Mouse (Mus musculus): Measurements from ENCODE around the gene Hdgfl3. TPM values are rescaled to one million over a fixed set of nuclear protein-coding genes. Genes with fewer than 3 reads are reported as not detected.
A peak's percentile ranks its signal among the peaks of the same experiment; 100 is the strongest.
"Not testable (repeated sequence)": the region's sequence is repeated elsewhere in the genome, so short reads cannot be mapped to it uniquely, and the experiment has no call there.

Hdgfl3 gene
- polyA plus RNA-seq, 1 experiment from 2014 or later, result 12.9 TPM

GRCm38 (mm10) chr7:81841439-81841838 is 92.8 kb downstream of the Hdgfl3 start:
- Histone ChIP-seq H3K4me2 (ENCODE audit: low read length) (no peak overlapping the region), H3K27ac (no peak overlapping the region), H3K9me3 (replicated peaks; ENCODE audit: low read length) (no peaks in the 10 kb centered on the region), H3K36me3 (ENCODE audit: insufficient read depth, low read length) (no peaks in the 10 kb centered on the region), H3K9ac (ENCODE audit: low read depth, low read length) (no peak overlapping the region), H3K4me3 (replicated peaks; ENCODE audit: low read depth, low read length) (no peak overlapping the region), H3K27me3 (ENCODE audit: insufficient read depth, low read length) (no peaks in the 10 kb centered on the region), H3K4me1 (replicated peaks; ENCODE audit: insufficient read depth, low read length) (no peaks in the 10 kb centered on the region)
- 87% methylated on average over 6 of the region's 6 CpGs for WGBS
- no peak for TF ChIP-seq CTCF (IDR thresholded peaks at IDR 0.05; ENCODE audit: low read depth)
- ATAC-seq (replicated peaks; ENCODE audit: low FRiP score, low read depth) (no peak), DNase-seq (ENCODE audit: low spot score) (no peak)

GRCm38 (mm10) chr7:81840661-81841181 is 93.6 kb downstream of the Hdgfl3 start:
- H3K4me2 ChIP-seq (ENCODE audit: low read length), result no peak overlapping the region
- no peak overlapping the region for H3K4me3 ChIP-seq (replicated peaks; ENCODE audit: low read depth, low read length)
- no peaks in the 10 kb centered on the region for H3K27me3 ChIP-seq (ENCODE audit: insufficient read depth, low read length)
- WGBS, result 55% methylated on average over 7 of the region's 7 CpGs
- DNase-seq (ENCODE audit: low spot score) (no peak), ATAC-seq (replicated peaks; ENCODE audit: low FRiP score, low read depth) (no peak)
- no peaks in the 10 kb centered on the region for H3K9me3 ChIP-seq (replicated peaks; ENCODE audit: low read length)
- no peak overlapping the region for H3K9ac ChIP-seq (ENCODE audit: low read depth, low read length)
- TF ChIP-seq CTCF (IDR thresholded peaks at IDR 0.05; ENCODE audit: low read depth), result no peak
- H3K27ac ChIP-seq, result no peak overlapping the region
- H3K36me3 ChIP-seq (ENCODE audit: insufficient read depth, low read length), result no peaks in the 10 kb centered on the region
- no peaks in the 10 kb centered on the region for H3K4me1 ChIP-seq (replicated peaks; ENCODE audit: insufficient read depth, low read length)

- Histone ChIP-seq H3K9ac (ENCODE audit: low read depth, low read length) (no peak overlapping the region), H3K4me1 (replicated peaks; ENCODE audit: insufficient read depth, low read length) (no peaks in the 10 kb centered on the region), H3K9me3 (replicated peaks; ENCODE audit: low read length) (no peaks in the 10 kb centered on the region), H3K27ac (no peak overlapping the region), H3K4me2 (ENCODE audit: low read length) (no peak overlapping the region), H3K27me3 (ENCODE audit: insufficient read depth, low read length) (no peaks in the 10 kb centered on the region), H3K36me3 (ENCODE audit: insufficient read depth, low read length) (no peaks in the 10 kb centered on the region), H3K4me3 (replicated peaks; ENCODE audit: low read depth, low read length) (no peak overlapping the region)
- DNase-seq (ENCODE audit: low spot score) (no peak), ATAC-seq (replicated peaks; ENCODE audit: low FRiP score, low read depth) (no peak)
- WGBS, result 35% methylated on average over 6 of the region's 6 CpGs
- TF ChIP-seq CTCF (IDR thresholded peaks at IDR 0.05; ENCODE audit: low read depth), result no peak
These were observed 94.5 kb downstream of the Hdgfl3 start for GRCm38 (mm10) chr7:81839746-81840145.

DNA sequence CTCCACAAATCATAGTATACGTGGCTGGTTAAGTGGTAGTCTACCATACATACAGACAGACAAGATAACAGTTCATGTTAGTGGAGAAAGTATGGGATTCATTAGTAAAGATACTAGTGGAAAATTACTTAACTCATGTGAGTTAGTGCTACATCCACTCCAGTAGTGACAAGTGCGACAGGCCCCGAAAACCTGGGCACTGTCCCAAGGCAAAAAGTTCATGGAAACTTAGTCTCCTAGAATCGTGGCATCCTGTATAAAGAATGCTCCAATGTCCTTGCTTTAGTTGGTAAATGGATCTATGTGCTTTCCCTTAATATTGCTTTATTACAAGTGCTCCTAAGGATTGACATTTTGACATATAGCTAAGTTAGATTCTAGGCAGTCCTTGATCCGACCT is 96.5 kb downstream of the Hdgfl3 start:
- not testable (repeated sequence) for DNase-seq (ENCODE audit: low spot score); H3K9ac ChIP-seq (ENCODE audit: low read depth, low read length); ATAC-seq (replicated peaks; ENCODE audit: low FRiP score, low read depth); H3K36me3 ChIP-seq (ENCODE audit: insufficient read depth, low read length); H3K4me3 ChIP-seq (replicated peaks; ENCODE audit: low read depth, low read length); H3K27me3 ChIP-seq (ENCODE audit: insufficient read depth, low read length); H3K27ac ChIP-seq; H3K4me1 ChIP-seq (replicated peaks; ENCODE audit: insufficient read depth, low read length); H3K4me2 ChIP-seq (ENCODE audit: low read length); H3K9me3 ChIP-seq (replicated peaks; ENCODE audit: low read length)
- 77% methylated on average over 5 of the region's 5 CpGs for WGBS

- no peak overlapping the region for H3K4me3 ChIP-seq (replicated peaks; ENCODE audit: low read depth, low read length)
- H3K27me3 ChIP-seq (ENCODE audit: insufficient read depth, low read length), result no peaks in the 10 kb centered on the region
- DNase-seq (ENCODE audit: low spot score) (no peak), ATAC-seq (replicated peaks; ENCODE audit: low FRiP score, low read depth) (no peak)
- H3K27ac ChIP-seq, result no peak overlapping the region
- 90% methylated on average over 5 of the region's 5 CpGs for WGBS
- H3K36me3 ChIP-seq (ENCODE audit: insufficient read depth, low read length), result no peaks in the 10 kb centered on the region
- TF ChIP-seq CTCF (IDR thresholded peaks at IDR 0.05; ENCODE audit: low read depth), result no peak
- no peak overlapping the region for H3K4me2 ChIP-seq (ENCODE audit: low read length)
- no peaks in the 10 kb centered on the region for H3K9me3 ChIP-seq (replicated peaks; ENCODE audit: low read length)
- no peaks in the 10 kb centered on the region for H3K4me1 ChIP-seq (replicated peaks; ENCODE audit: insufficient read depth, low read length)
- H3K9ac ChIP-seq (ENCODE audit: low read depth, low read length), result no peak overlapping the region
These were observed 98.8 kb downstream of the Hdgfl3 start for GRCm38 (mm10) chr7:81835430-81835829.

DNA sequence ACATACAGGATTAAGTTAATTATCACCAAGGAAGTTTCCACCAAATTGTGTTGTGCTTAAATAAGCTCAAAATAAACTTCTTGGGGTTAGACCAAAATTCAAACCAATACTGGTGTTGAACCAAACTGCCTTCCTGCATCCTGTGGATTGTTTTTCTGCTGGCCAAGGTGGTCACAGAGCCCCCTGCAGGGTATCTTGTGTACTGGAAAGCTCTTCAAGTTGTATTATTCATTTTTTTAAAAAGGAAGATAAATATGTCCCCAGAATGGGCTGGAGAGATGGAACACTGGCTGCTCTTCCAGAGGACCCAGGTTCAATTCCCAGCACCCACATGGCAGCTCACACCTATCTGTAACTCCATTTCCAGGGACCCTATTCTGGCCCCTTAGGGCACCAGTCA is 99.4 kb downstream of the Hdgfl3 start:
- H3K9ac ChIP-seq (ENCODE audit: low read depth, low read length), result no peak overlapping the region
- H3K27ac ChIP-seq, result no peak overlapping the region
- no peaks in the 10 kb centered on the region for H3K27me3 ChIP-seq (ENCODE audit: insufficient read depth, low read length)
- H3K4me1 ChIP-seq (replicated peaks; ENCODE audit: insufficient read depth, low read length), result no peaks in the 10 kb centered on the region
- DNase-seq (ENCODE audit: low spot score) (no peak), ATAC-seq (replicated peaks; ENCODE audit: low FRiP score, low read depth) (no peak)
- H3K36me3 ChIP-seq (ENCODE audit: insufficient read depth, low read length), result no peaks in the 10 kb centered on the region
- H3K9me3 ChIP-seq (replicated peaks; ENCODE audit: low read length), result no peaks in the 10 kb centered on the region
- no peak overlapping the region for H3K4me2 ChIP-seq (ENCODE audit: low read length)
- 0 out of 2 replicates have a peak, but pooled peaks have one; percentile 37 for TF ChIP-seq CTCF (IDR thresholded peaks at IDR 0.05; ENCODE audit: low read depth)
- no peak overlapping the region for H3K4me3 ChIP-seq (replicated peaks; ENCODE audit: low read depth, low read length)

Other genes starting within 250 kb of the Hdgfl3 start
- gene Homer2, start 226.9 kb downstream of the Hdgfl3 start, polyA plus RNA-seq (2015; fragmentation: Nextera tagmentation; extraction: Ambion mirVana), result 8.2 and 8.4 TPM in 2 replicates
- 173 and 175 TPM in 2 replicates for gene Ramac, start 171.5 kb downstream of the Hdgfl3 start, polyA plus RNA-seq (2015; fragmentation: Nextera tagmentation; extraction: Ambion mirVana)
- 46.4 and 49.0 TPM in 2 replicates for gene 3110040N11Rik, start 145.0 kb downstream of the Hdgfl3 start, polyA plus RNA-seq (2015; fragmentation: Nextera tagmentation; extraction: Ambion mirVana)
- 71.1 and 76.5 TPM in 2 replicates for gene Btbd1, start 105.0 kb downstream of the Hdgfl3 start, polyA plus RNA-seq (2015; fragmentation: Nextera tagmentation; extraction: Ambion mirVana)
- gene Gm10160, start 78.7 kb downstream of the Hdgfl3 start, polyA plus RNA-seq (2015; fragmentation: Nextera tagmentation; extraction: Ambion mirVana), result not detected in 2 replicates
- gene Tm6sf1, start 75.5 kb downstream of the Hdgfl3 start, polyA plus RNA-seq (2015; fragmentation: Nextera tagmentation; extraction: Ambion mirVana), result 10.4 TPM in 2 replicates
- 0.04 and 0.05 TPM in 2 replicates for gene Bnc1, start 57.8 kb upstream of the Hdgfl3 start, polyA plus RNA-seq (2015; fragmentation: Nextera tagmentation; extraction: Ambion mirVana)
- gene Sh3gl3, start 239.4 kb upstream of the Hdgfl3 start, polyA plus RNA-seq (2015; fragmentation: Nextera tagmentation; extraction: Ambion mirVana), result 15.2 and 16.4 TPM in 2 replicates

Measured in kidney, postnatal 0 days (tissue).